Mouse (Mus musculus) heart, adult 2 months (tissue): ENCODE measurements at regions not wholly inside any gene's neighbourhood (a gene's known extent, or its start where the extent isn't known, plus 50 kb on each side); places are given as distances from the start of the nearest gene placed in this dataset.

Experiments used
- CTCF ChIP-seq: fragments of 200-600 bp; IDR thresholded peaks from 2 replicates; pipeline ENCODE4 v1.8.1; 2022; ENCODE audit warnings: antibody characterized with exemption, mild to moderate bottlenecking, moderate library complexity
- EP300 ChIP-seq: fragments of 200-500 bp; IDR thresholded peaks from 2 replicates; pipeline ENCODE4 v1.6.1; 2011; ENCODE audit warnings: low read depth, low read length, control low read depth; ENCODE audit not compliant: insufficient read depth
- POLR2A ChIP-seq: fragments of 200-500 bp; IDR thresholded peaks from 2 replicates; pipeline ENCODE4 v1.6.1; 2011; ENCODE audit warnings: mild to moderate bottlenecking, low read depth, low read length, control low read depth; ENCODE audit not compliant: insufficient read depth

GRCm38 (mm10) chr3:38381623-38382022, 103.0 kb downstream of the Ankrd50 start:
- TF ChIP-seq CTCF (no peak), POLR2A (no peak), EP300 (no peak)
